Mouse (Mus musculus) cerebellum, adult 8-10 months (tissue): ENCODE data around the gene Pigm.
A peak's percentile ranks its signal among the peaks of the same experiment; 100 is the strongest.

ENCODE experiments used
- DNase-seq: peaks from one replicate; pipeline ENCODE4 v3.0.0; 2022

Pigm gene

DNA sequence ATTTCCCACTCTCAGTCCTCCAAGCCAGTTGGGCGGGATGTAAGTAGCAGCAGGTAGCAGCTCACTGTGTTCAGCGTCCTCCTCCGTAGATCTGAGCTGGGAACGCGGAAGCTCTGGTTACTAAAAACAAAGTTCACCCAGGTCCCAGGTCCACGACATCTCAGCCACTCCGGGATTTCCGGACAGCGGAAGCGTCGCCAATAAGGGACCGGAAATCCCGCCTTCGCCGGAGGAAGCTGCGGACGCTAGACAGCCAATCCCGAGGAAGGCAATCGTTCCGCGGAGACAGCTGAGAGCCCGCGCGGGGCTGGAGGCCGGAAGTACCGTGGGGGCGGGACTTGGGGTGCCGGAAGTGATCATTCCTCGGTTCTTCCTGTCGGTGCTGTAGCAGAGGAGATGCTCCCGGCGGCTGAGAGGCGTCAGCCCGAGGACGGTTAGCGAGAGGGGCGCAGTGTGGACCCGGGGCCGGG lies at the start of gene Pigm:
TSS of gene Pigm (plus strand) at position 349 of the 470 bp plus-strand sequence.
- peak; percentile 97 for DNase-seq

DNA sequence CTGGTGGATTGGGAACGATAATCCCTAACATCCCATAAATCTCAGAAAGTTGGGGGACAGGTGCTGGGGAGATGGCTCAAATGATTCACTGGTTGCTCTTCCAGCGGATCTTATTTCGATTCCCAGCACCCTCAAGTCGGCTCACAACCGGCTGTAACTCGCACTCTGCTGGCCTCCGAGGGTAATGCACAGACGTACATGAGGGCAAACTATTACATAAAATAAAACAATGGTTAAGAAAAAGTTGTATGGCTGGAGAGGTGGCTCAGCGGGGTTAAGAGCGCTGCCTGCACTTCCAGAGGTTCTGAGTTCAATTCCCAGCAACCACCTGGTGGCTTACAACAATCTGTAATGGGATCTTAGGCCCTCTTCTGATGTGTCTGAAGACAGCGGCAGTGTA lies 49.7 kb upstream of the Pigm start:
- DNase-seq: no peak

DNA sequence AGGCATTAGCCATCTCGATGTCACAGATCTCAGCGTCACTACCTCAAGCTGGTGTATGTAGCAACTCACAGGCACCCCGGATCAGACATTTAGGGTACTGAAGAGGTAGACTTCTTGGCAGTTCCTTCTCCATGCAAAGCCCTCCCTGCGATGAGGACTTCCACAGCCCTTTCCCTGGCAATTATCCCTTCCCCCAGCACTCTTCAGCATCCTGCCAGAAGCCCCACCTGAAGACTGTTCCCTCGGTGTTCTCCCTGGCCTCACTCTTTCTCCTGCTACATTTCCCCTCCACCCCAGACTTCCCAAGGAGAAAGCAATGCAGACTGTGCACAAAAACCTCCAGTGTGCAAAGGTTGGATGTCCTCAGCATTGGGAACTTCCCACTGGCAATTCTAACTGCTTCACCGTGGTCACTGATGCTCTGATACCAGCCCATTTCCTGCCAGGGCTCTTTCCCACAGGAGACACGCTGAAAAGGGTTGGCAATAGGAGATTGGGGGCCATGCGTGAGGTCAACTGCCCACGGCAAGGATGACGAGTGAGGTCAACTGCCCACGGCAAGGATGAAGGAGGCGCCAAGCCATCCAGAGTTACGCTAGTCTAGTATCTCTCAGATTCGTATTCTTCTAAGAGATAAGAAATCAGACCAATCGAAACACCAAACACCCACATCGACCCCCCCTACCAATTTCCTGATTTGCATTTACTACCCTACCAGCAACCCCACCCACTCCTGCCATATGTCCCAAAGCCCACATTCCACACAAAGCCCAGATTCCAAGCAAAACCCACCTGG lies 48.9 kb upstream of the Pigm start:
- DNase-seq: no peak

DNA sequence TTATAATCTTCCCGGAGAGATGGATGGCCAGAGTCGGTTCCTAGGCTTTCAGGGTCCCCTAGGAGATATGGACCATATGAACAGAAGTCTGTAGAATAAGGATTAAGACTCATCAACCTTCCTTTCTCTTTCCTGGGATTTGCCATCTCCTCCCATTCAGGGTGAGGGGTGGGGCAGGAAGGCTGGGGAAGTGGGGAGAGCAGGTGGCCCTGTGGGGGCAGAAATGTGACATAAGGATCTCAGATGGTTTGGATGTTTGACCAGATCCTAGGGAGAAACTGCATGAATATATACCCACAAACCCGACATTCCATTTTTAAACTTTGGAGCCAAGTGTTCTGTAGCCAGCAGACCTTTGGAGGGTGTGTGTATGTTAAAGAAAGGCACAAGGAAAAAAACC lies 48.3 kb upstream of the Pigm start:
- DNase-seq: no peak

DNA sequence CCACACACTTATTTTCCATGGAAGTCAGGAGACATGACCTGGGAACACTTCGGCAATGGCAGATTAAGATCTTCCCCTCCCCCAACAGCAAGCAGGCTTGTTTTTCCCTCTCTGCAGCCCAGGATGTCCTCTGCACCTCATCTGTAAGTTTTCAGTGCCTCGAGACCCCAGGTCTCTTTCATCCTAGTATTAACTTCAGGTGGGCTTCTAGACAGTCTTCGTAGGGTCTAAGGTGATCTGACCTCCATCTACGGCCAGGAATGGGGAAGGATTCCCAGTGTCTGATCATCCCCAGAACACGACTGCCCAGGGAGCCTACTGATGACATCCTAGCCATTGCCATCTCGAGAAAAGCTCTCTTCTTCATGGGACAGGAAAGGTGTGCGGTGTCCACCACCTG lies 47.9 kb upstream of the Pigm start:
- DNase-seq: no peak

DNA sequence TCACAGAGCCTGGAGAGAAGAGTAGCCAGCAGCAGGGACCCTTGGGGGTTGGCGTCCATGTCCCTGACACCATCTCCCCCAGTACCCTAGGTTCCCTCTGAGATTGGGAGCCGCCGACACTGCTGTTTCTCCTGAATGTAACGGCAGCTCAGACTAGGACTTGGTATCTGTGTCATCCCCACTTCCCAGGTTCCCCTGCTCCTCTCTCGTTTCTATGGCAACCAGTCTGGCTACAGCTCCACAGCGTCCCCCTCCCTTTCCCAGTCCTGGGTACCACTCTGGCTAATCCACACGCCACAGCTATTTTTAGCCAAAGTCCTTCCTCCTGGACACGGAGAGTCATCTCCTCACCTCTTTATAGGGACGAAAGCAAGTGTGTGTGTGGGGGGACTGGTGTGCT lies 47.2 kb upstream of the Pigm start, which contains the start of gene Kcnj9:
TSS of gene Kcnj9 (minus strand) at position 188 of the 400 bp plus-strand sequence.
- DNase-seq: peak; percentile 85

DNA sequence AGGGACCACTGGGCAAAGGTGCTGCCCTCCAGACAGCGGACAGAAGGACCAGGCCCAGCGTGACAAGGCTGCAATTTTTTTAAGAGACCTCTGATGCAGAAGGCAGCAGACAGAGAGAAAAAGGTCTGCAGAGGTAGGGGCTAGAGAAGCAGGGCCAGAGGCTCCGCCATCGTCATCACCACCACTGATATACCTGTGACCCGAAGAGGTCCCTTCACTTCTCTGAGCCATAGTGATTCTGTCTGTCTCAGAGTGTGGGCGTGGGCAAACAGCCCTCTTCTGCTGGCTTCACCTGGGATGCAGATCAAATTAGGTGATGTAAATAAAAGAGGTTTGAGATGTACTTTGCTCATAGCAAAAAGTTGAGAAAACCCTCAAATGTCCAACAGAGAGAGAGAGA lies 46.7 kb upstream of the Pigm start:
- DNase-seq: peak; percentile 55

DNA sequence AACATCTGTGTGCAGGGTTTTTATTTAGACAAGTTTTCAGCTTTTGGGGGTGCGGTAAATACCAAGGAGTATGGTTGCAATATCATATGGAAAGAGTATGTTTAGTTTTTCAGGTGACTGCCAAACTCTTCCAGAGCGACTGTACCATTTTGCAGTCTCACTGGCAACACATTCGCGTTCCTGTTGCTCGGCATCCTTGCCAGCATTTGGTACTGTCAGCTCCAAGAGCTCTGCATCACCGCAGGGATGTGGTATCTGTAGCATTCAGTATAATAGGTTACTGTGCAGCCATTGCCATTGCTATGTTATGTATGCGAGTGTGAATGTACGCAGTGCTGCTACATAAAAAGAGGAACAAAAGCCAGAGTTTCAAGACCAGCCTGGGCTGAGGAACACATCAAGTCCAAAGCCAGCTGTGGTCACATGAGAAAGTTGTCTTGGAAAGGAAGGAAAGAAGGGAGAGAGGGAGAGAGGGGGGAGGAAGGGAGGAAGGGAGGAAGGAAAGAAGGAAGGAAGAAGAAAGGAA lies 44.9 kb upstream of the Pigm start:
- DNase-seq: peak; percentile 23

DNA sequence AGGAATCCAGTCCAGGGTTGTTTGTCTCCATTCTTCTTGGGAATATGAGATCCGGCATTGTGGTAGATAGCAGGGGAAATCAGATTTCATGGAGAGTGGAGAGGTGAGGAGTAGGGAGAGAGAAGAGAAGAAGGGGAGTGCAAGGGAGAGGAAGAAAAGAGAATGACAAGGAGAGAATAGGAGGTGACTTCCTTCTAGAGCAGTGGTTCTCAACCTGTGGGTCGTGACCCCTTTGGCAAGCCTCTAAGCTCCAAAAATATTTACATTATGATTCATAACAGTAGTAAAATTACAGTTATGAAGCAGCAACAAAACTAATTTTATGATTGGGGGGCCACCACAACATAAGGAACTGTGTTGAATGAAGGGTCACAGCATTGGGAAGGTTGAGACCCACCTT lies 43.4 kb upstream of the Pigm start:
- DNase-seq: no peak

DNA sequence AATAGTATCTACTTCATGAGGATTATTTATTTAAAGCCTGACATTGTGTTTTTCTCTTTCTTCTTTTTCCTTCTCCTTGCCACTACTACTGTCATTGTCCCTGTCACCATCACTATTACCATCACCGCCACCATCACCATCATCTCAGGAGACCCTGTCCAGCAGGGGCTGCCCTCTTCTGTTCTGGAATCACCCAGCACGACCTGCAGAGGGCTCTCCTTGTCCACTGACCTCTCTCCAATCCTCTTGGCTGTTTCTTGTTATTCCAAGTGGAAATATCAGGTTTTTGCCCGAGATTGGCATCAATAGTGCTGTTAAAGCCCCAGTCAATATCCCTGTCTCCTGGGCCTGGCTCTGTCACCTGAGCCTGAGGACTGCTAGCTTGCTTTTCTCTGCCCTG lies 42.8 kb upstream of the Pigm start:
- peak; percentile 19 for DNase-seq

DNA sequence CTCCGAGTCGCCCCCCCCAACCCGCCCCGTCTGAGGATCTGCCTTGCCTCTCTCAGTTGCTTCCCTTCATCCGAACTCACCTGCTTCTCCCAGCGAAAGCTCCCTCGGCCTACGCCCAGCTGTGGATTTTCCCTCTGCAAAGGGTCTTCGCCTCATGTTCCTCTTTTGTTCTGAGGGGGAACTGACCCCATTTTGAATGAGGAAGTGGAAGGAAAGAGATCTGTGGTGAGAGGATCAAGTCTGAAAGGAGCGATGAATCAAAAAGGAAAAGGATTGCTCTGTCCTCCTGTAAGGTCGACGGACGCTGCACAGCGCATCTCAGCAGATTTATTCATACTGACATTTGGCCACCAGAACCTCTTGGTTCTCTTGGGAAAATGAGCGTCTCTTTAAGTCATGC lies 40.5 kb upstream of the Pigm start:
- DNase-seq: no peak

DNA sequence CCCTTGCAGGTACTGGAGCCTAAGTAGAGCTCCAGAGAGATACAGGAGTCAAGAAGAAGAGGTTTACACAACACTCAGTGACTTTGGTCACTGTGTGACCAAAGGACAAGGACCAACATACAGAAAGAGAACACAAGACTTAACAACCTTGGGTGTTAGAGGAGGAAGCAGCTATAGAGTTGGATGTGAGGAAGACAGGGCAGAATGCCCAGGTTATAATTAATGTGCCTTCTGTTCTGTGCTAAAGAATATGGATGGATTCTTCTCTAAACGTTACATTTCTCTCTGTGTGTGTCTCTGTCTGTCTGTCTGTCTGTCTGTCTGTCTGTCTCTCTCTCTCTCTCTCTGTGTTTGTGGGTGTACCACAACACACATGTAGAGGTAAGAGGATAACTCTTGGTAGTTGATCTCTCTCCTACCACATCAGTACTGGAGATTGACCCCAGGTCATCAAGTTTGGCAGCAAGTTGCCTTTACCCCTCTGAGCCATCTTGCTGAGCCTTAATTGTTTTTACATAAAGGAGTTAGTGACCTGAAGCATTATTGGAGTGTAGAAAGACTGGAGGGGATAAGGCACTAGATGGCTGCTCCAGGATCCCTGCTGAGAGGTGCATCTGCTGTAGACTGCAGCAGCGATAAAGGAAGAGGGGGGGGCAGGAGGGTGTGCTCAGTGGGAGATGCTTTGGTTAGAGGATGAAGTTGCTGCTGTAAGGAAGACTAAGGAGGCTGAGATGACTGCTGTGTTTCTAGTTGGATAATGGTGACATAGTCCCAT lies 38.7 kb upstream of the Pigm start:
- peak; percentile 70 for DNase-seq

DNA sequence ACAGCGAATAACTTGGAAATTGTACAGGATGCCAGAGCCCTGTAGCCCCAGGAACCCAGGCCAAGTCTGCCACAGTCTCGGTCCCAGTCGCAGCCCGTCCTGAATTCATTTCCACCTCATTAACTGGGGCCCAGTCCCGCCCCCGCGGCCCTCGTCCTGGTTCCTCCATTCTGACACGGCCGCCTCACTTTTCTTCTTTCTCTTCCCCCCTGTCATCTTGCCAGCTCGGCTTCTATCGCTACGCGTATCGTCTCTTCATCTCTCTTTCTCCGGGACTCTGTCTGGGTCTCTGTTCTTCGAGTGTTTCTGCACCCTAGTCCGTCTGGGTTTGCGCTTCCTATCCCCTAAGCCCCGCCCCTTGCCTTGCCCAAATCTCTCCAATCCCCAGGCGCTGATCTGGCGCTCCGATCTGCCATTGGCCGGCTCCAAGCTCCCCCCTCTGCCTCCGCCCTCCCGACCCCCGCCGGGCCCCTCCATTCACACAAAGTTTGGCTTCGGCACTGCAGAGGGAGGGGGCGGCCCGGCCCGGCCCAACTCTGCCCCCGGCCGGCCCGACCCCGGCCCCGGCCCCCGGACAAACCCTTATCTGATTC lies 35.5 kb upstream of the Pigm start, which contains the start of gene Kcnj10:
TSS of gene Kcnj10 (plus strand) at position 482 of the 593 bp plus-strand sequence.
- peak; percentile 78 for DNase-seq

DNA sequence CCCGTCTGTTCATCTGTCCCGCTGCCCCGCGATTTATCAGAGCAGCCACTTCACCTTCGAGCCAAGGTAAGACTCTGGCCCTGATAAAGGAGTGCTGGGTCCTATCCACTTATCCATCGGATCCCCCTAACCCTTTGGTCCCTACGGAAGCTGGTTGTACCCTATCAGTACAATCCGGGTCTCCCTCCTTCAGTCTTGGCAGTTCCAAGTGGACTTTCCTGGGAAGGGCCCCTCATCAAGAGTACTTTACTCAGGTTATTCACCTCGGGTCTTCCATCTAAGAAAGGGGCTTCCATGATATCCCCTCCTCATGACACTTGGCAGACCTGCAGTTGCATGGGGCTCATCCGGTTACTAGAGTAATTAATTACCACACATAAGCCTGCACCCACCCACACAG lies 35.0 kb upstream of the Pigm start:
- DNase-seq: no peak

DNA sequence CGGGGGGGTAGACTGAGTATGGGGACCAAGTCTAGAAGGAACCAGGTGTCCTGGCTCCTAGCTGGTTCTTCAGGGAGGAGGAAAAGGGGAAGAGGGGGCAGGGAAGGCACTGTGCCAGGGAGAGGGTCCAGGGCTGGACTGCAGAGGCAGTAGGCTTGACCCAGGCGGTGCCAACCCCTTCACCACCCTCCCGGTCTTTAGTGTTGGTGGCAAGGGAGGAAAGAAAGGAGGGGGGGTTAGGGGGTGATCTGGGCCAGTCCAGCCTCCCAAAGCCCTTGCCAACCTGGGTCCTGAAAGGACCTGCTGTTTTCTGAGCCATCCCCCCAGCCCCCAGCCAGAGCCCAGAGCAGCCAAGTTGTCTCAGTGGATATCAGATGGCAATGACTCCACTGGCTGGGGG lies 33.6 kb upstream of the Pigm start:
- DNase-seq: no peak

DNA sequence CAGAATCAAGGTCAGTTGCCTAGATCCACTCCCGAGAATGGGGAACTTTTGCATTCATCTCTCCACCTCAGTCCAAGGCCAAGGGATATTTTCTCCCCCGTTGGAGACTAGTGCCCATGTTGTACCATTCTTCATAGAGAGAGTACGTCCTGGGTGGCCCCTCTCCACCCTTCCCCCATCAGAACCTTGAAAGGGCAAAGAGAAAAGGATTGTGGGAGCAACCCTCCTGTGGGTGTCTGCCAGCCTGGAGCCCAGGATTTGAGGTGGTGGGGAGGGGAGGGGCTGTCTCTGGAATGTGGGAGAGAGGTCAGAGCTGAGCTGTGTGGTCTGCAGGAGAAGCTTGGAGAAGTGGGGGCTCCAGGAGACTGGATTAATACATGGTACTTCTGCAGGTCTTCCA lies 32.4 kb upstream of the Pigm start:
- DNase-seq: no peak

DNA sequence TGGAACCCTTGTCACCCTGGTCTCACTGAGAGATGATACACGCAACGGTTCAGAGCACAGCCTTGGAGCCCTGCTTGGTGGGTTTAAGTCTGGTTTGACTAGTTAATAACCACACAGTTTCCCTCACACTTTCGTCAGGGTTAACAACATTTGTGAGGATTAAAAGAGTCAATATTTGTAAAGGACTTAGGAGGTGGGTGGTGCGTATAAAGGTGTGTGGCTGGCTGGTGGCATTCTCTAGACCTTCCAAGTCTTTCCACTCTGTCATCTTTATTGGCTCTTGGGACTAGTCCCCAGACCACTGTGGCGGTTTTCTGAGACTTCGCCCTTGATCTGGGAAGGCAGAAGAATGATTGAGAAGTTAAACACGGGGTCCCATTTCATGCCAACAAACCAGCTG lies 31.5 kb upstream of the Pigm start:
- no peak for DNase-seq

DNA sequence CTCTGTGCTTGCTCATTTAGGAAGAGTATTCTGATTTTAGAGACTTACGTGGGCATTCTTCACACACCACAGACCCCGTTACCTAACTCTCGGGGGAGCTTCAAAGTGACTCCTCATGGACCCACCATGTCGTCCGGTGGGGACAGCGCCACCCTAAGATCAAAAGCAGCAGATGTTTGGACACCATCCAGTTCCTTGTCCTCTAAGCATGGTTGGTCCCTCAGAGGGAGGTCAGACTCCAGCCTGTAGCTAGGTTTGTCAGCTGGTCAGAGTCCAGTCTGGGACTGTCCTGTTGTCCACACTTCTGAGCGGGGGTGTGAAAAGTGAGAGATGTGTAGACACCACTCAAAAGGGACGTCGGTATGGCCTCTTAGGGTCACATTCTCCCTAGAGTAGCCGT lies 29.6 kb upstream of the Pigm start:
- DNase-seq: no peak

DNA sequence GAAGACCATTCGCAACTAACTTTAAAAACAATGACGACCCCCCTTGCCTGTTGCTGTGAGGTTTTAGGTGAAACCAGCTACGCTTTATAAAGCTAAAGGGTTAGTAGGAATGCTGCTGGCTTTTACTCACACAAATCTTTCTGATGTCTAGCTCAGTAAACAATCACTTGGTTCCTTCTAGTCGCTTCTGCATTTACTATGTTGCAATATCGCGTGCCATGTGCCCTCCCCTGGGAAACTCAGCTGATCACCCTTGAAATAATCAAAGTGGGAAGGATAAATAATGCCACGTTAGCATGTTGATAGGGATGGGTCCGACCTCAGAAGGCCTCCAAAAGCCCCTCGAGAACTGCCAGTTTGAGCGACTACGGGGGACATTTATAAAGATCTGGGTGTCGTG lies 29.0 kb upstream of the Pigm start:
- no peak for DNase-seq

DNA sequence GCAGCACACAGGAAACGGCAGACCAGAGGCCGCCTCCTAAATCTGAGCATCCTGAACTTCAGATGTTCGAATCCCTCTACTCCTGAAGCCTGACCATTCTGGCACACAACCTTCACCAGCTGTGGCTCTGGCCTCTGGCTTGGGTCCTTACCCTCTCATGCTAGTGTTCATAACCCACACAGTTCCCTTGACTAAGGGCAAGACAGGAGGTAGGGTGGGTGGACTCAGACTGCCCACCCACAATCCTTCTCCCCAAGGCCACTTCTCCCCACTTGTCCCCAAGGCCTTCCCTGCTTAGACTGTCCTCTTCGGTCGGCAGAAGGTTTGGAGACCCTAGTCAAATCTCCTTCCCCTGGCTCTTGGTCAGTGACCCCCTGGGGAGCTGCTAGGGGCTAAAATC lies 26.8 kb upstream of the Pigm start:
- no peak for DNase-seq

DNA sequence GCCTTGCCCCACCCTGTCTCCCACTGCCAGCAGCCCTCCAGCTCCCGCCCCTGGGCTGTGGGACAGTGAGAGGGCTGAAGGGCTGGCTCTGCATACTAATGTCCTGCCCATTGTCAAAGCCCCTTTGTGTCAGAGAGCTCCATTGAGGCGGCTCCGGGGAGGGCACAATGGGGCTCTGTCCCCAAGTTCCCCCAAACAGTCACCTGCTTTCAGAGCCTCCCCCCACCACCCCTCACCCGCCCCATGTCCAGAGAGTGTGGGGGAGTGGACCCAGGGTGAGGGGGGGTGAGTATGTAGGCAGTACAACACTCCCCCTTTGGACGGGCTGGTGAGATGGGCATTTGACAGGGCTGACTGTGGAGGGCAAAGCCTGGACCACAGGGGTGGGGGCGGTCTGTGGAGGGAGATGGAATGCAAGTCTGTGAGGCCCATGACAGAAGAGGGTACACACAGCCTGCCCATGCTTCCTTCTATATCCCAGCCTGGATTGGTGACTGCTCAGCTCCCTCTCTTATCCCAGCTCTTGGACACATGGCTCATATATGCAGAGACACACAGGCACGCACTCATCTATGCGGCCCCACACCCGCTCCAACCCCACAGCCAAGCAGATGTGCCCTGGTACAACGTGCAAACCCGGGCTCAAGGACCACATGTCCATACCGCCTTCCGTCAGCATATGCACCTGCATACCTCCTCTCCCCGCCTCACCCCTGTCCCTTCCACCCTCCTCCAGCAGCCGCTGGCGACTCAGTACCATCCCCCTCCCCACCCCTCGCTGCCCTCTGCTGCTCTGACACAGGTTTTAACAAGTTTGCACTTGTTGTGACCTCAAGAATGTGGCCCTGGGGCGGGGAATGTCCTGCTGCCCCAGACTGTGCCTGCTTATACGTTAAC lies 26.2 kb upstream of the Pigm start:
- DNase-seq: no peak

DNA sequence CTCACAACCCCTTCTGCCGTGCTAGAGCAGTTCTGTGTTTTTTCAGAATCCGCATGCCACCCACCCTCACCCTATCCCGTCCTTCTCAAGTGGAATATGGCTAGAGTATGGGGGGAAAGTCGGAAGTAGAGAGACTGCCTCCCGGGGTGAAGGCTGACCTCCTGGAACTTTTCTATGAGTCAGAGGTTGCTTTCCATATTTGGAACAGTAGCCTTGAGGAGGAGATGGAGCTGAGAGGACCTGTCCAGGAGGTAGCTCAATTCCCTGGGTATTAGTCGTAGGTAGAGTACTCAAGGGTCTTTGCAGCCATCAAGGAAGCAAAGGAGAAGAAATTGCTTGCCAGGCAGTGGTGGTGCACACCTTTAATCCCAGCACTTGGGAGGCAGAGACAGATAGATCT lies 24.3 kb upstream of the Pigm start:
- DNase-seq: no peak
